Mouse (Mus musculus) lung, postnatal 0 days (tissue): ENCODE measurements around the gene Ace.

Experiments used
- CTCF ChIP-seq: IDR thresholded peaks from 2 replicates; pipeline ENCODE4 v1.5.1; 2016; ENCODE audit warnings: antibody characterized with exemption, mild to moderate bottlenecking
- EP300 ChIP-seq: IDR thresholded peaks from 2 replicates; pipeline ENCODE4 v1.6.1; 2016; ENCODE audit warnings: antibody characterized with exemption, mild to moderate bottlenecking, control low read depth

- no peak for TF ChIP-seq CTCF
- no peak for TF ChIP-seq EP300
Observed at GRCm38 (mm10) chr11:106016440-106016839, 48.7 kb downstream of the Ace start.
